In genomic region chr13:71962661-71963355, GRCm38 (mm10) we compare ENCODE assay signal across 9 mouse cellular contexts. TPM values are rescaled to one million over a fixed set of nuclear protein-coding genes. Genes with fewer than 3 reads are reported as not detected.
A peak's percentile ranks its signal among the peaks of the same experiment; 100 is the strongest.
DNase-seq lines count a peak whose midpoint lies in the region; ATAC-seq lines count a peak whose summit lies in the region.
"Had no signal": no experiment of that assay in that cellular context is flagged by ENCODE, and none has a peak within 500 bp of the region (broad histone marks: within the 10 kb centered on the region; RNA-seq: fewer than 3 reads in every experiment).

No protein-coding gene starts in this region.

- H3K4me2 ChIP-seq in heart, embryonic 16.5 days (ENCODE audit: low read depth, low read length) = peak overlapping the region; percentile 76
- peak overlapping the region; percentile 45 for H3K4me2 ChIP-seq in liver, embryonic 15.5 days

- WGBS in heart, embryonic 16.5 days = under 1% methylated on average over 55 of the region's 55 CpGs
- WGBS in liver, embryonic 15.5 days (ENCODE audit: insufficient replicate concordance) = 3% methylated on average over 55 of the region's 55 CpGs

- peak overlapping the region; percentile 81 for H3K27ac ChIP-seq in heart, embryonic 16.5 days (ENCODE audit: low read length)
- H3K27ac ChIP-seq in liver, embryonic 15.5 days (replicated peaks) = no peak overlapping the region

- peaks cover 73% of the 10 kb centered on the region for H3K27me3 ChIP-seq in heart, embryonic 16.5 days (ENCODE audit: control insufficient read depth, insufficient read depth, low read length)
- peaks cover 100% of the 10 kb centered on the region for H3K27me3 ChIP-seq in liver, embryonic 15.5 days

- peak; percentile 9; the same call in 1 of the 2 replicates for ATAC-seq in heart, embryonic 16.5 days (replicated peaks; ENCODE audit: extremely low read depth, insufficient read depth, low FRiP score)
- no peak for ATAC-seq in liver, embryonic 15.5 days (ENCODE audit: insufficient read depth)
- ATAC-seq in erythroid progenitor cell, adult 5-6 weeks (replicated peaks; ENCODE audit: low FRiP score, poor library complexity, severe bottlenecking) = no peak

- no peaks in the 10 kb centered on the region for H3K36me3 ChIP-seq in heart, embryonic 16.5 days (ENCODE audit: control insufficient read depth, insufficient read depth)
- H3K36me3 ChIP-seq in liver, embryonic 15.5 days (replicated peaks) = no peaks in the 10 kb centered on the region

- DNase-seq in adrenal gland, postnatal 10 days = peak; percentile 14
- no peak for DNase-seq in adrenal gland, postnatal 25 days
- DNase-seq in ZHBTc4 (ENCODE audit: low read depth, low spot score) (peak; percentile 60), MN1 (ENCODE audit: low spot score) (no peak)
- DNase-seq in thymus, postnatal 10 days (ENCODE audit: low spot score in 2 of 2) = no peak

- 0 out of 2 replicates have a peak, but pooled peaks cover 7% of the 10 kb centered on the region for H3K4me1 ChIP-seq in heart, embryonic 16.5 days (ENCODE audit: control insufficient read depth, insufficient read depth, low read length)
- H3K4me1 ChIP-seq in liver, embryonic 15.5 days (replicated peaks) = no peaks in the 10 kb centered on the region; the same call in 1 of the 2 replicates

- no peaks in the 10 kb centered on the region for H3K9me3 ChIP-seq in heart, embryonic 16.5 days (replicated peaks; ENCODE audit: control insufficient read depth, low read length)
- no peaks in the 10 kb centered on the region for H3K9me3 ChIP-seq in liver, embryonic 15.5 days (replicated peaks)

- peak overlapping the region; percentile 59 for H3K4me3 ChIP-seq in heart, embryonic 16.5 days (ENCODE audit: low read length)
- peak overlapping the region; percentile 24; the same call in 1 of the 2 replicates for H3K4me3 ChIP-seq in liver, embryonic 15.5 days (replicated peaks)
- H3K4me3 ChIP-seq: erythroblast, embryonic 14.5 days had no signal

- peak overlapping the region; percentile 73 for H3K9ac ChIP-seq in heart, embryonic 16.5 days (ENCODE audit: low read length)
- H3K9ac ChIP-seq in liver, embryonic 15.5 days = no peak overlapping the region

RNA-seq across cellular contexts. Expression of gene Irx1, which starts 0.7 kb away (rescaled TPM):
- under 1 TPM in 1 of 2 experiments, not detected in 1; 0.18 TPM for total RNA-seq in adrenal gland, postnatal 10 days (2021)
- not detected in 2 replicates for total RNA-seq in adrenal gland, postnatal 25 days (2021)
- 1.8 and 2.9 TPM in 2 replicates for polyA plus RNA-seq in heart, embryonic 16.5 days (2015; fragmentation: Nextera tagmentation; extraction: Ambion mirVana)
- not detected in 2 replicates for polyA plus RNA-seq in liver, embryonic 15.5 days (2015; fragmentation: Nextera tagmentation; extraction: Ambion mirVana)
- total RNA-seq in erythroid progenitor cell, adult 5-6 weeks (2015; ENCODE audit: low replicate concordance) = not detected in 2 replicates
- total RNA-seq in erythroid progenitor cell, adult 5-6 weeks (2017; ENCODE audit: low replicate concordance) = not detected in 2 replicates
- polyA plus RNA-seq: erythroblast, embryonic 14.5 days had no signal

Comparison
In these comparisons a context has a peak if more than half of its experiments do, and no peak if none do; other contexts are left out.
1. DNase-seq: peak in adrenal gland, postnatal 10 days (single experiment) and ZHBTc4 (single experiment); none in adrenal gland, postnatal 25 days (single experiment), thymus, postnatal 10 days (0 of 2) and MN1 (single experiment).